Mouse (Mus musculus): Measurements from ENCODE around the gene Synpr. TPM values are rescaled to one million over a fixed set of nuclear protein-coding genes. Genes with fewer than 3 reads are reported as not detected.

The Synpr gene
- polyA plus RNA-seq, 1 experiment from 2014 or later = 1.2 TPM

- Histone ChIP-seq H3K36me3 (ENCODE audit: control insufficient read depth, insufficient read depth, low read length) (no peaks in the 10 kb centered on the region), H3K9ac (ENCODE audit: low read length) (no peak overlapping the region), H3K27me3 (ENCODE audit: control insufficient read depth, insufficient read depth, low read depth, low read length) (no peaks in the 10 kb centered on the region), H3K9me3 (ENCODE audit: control insufficient read depth, low read length) (no peaks in the 10 kb centered on the region), H3K27ac (ENCODE audit: low read length) (no peak overlapping the region), H3K4me3 (ENCODE audit: low read length) (no peak overlapping the region), H3K4me1 (replicated peaks; ENCODE audit: control insufficient read depth, insufficient read depth, low read length) (no peaks in the 10 kb centered on the region), H3K4me2 (ENCODE audit: low read depth, low read length) (no peak overlapping the region)
- ATAC-seq (ENCODE audit: low read depth) = no peak
- WGBS = 10% methylated on average over 1 of the region's 1 CpGs
Observed at GRCm38 (mm10) chr14:13459333-13459732, 174.8 kb downstream of the Synpr start.

- no peaks in the 10 kb centered on the region for H3K4me1 ChIP-seq (replicated peaks; ENCODE audit: control insufficient read depth, insufficient read depth, low read length)
- no peak overlapping the region for H3K9ac ChIP-seq (ENCODE audit: low read length)
- no peak for ATAC-seq (ENCODE audit: low read depth)
- H3K36me3 ChIP-seq (ENCODE audit: control insufficient read depth, insufficient read depth, low read length) = no peaks in the 10 kb centered on the region
- 64% methylated on average over 2 of the region's 2 CpGs for WGBS
- H3K4me3 ChIP-seq (ENCODE audit: low read length) = no peak overlapping the region
- no peak overlapping the region for H3K4me2 ChIP-seq (ENCODE audit: low read depth, low read length)
- no peak overlapping the region for H3K27ac ChIP-seq (ENCODE audit: low read length)
- H3K9me3 ChIP-seq (ENCODE audit: control insufficient read depth, low read length) = no peaks in the 10 kb centered on the region
- H3K27me3 ChIP-seq (ENCODE audit: control insufficient read depth, insufficient read depth, low read depth, low read length) = no peaks in the 10 kb centered on the region
Observed at GRCm38 (mm10) chr14:13469211-13469610, 184.6 kb downstream of the Synpr start.

GRCm38 (mm10) chr14:13477821-13478220 lies 193.2 kb downstream of the Synpr start:
- Histone ChIP-seq H3K4me3 (ENCODE audit: low read length) (no peak overlapping the region), H3K4me1 (replicated peaks; ENCODE audit: control insufficient read depth, insufficient read depth, low read length) (no peaks in the 10 kb centered on the region), H3K9ac (ENCODE audit: low read length) (no peak overlapping the region), H3K27me3 (ENCODE audit: control insufficient read depth, insufficient read depth, low read depth, low read length) (no peaks in the 10 kb centered on the region), H3K36me3 (ENCODE audit: control insufficient read depth, insufficient read depth, low read length) (no peaks in the 10 kb centered on the region), H3K27ac (ENCODE audit: low read length) (no peak overlapping the region), H3K9me3 (ENCODE audit: control insufficient read depth, low read length) (no peaks in the 10 kb centered on the region), H3K4me2 (ENCODE audit: low read depth, low read length) (no peak overlapping the region)
- ATAC-seq (ENCODE audit: low read depth) = no peak
- WGBS = 61% methylated on average over 1 of the region's 1 CpGs

GRCm38 (mm10) chr14:13505355-13505754 lies 220.8 kb downstream of the Synpr start:
- Histone ChIP-seq H3K9me3 (ENCODE audit: control insufficient read depth, low read length) (no peaks in the 10 kb centered on the region), H3K9ac (ENCODE audit: low read length) (no peak overlapping the region), H3K4me2 (ENCODE audit: low read depth, low read length) (no peak overlapping the region), H3K4me1 (replicated peaks; ENCODE audit: control insufficient read depth, insufficient read depth, low read length) (no peaks in the 10 kb centered on the region), H3K4me3 (ENCODE audit: low read length) (no peak overlapping the region), H3K36me3 (ENCODE audit: control insufficient read depth, insufficient read depth, low read length) (no peaks in the 10 kb centered on the region), H3K27ac (ENCODE audit: low read length) (no peak overlapping the region), H3K27me3 (ENCODE audit: control insufficient read depth, insufficient read depth, low read depth, low read length) (no peaks in the 10 kb centered on the region)
- ATAC-seq (ENCODE audit: low read depth) = no peak
- 43% methylated on average over 5 of the region's 5 CpGs for WGBS

GRCm38 (mm10) chr14:13518608-13519139 lies 234.1 kb downstream of the Synpr start:
- Histone ChIP-seq H3K27ac (ENCODE audit: low read length) (no peak overlapping the region), H3K4me2 (ENCODE audit: low read depth, low read length) (no peak overlapping the region), H3K4me1 (replicated peaks; ENCODE audit: control insufficient read depth, insufficient read depth, low read length) (no peaks in the 10 kb centered on the region), H3K9ac (ENCODE audit: low read length) (no peak overlapping the region), H3K36me3 (ENCODE audit: control insufficient read depth, insufficient read depth, low read length) (no peaks in the 10 kb centered on the region), H3K27me3 (ENCODE audit: control insufficient read depth, insufficient read depth, low read depth, low read length) (no peaks in the 10 kb centered on the region), H3K4me3 (ENCODE audit: low read length) (no peak overlapping the region), H3K9me3 (ENCODE audit: control insufficient read depth, low read length) (no peaks in the 10 kb centered on the region)
- 82% methylated on average over 5 of the region's 5 CpGs for WGBS
- no peak for ATAC-seq (ENCODE audit: low read depth)

- Histone ChIP-seq H3K9me3 (ENCODE audit: control insufficient read depth, low read length) (no peaks in the 10 kb centered on the region), H3K4me2 (ENCODE audit: low read depth, low read length) (no peak overlapping the region), H3K9ac (ENCODE audit: low read length) (no peak overlapping the region), H3K4me1 (replicated peaks; ENCODE audit: control insufficient read depth, insufficient read depth, low read length) (no peaks in the 10 kb centered on the region), H3K27ac (ENCODE audit: low read length) (no peak overlapping the region), H3K36me3 (ENCODE audit: control insufficient read depth, insufficient read depth, low read length) (no peaks in the 10 kb centered on the region), H3K27me3 (ENCODE audit: control insufficient read depth, insufficient read depth, low read depth, low read length) (no peaks in the 10 kb centered on the region), H3K4me3 (ENCODE audit: low read length) (no peak overlapping the region)
- ATAC-seq (ENCODE audit: low read depth) = no peak
- WGBS = 68% methylated on average over 7 of the region's 7 CpGs
Observed at GRCm38 (mm10) chr14:13519239-13520011, 234.8 kb downstream of the Synpr start.

GRCm38 (mm10) chr14:13547746-13548145 lies 263.2 kb downstream of the Synpr start:
- Histone ChIP-seq H3K4me3 (ENCODE audit: low read length) (no peak overlapping the region), H3K9ac (ENCODE audit: low read length) (no peak overlapping the region), H3K27ac (ENCODE audit: low read length) (no peak overlapping the region), H3K27me3 (ENCODE audit: control insufficient read depth, insufficient read depth, low read depth, low read length) (no peaks in the 10 kb centered on the region), H3K4me2 (ENCODE audit: low read depth, low read length) (no peak overlapping the region), H3K36me3 (ENCODE audit: control insufficient read depth, insufficient read depth, low read length) (no peaks in the 10 kb centered on the region), H3K9me3 (ENCODE audit: control insufficient read depth, low read length) (no peaks in the 10 kb centered on the region), H3K4me1 (replicated peaks; ENCODE audit: control insufficient read depth, insufficient read depth, low read length) (no peaks in the 10 kb centered on the region)
- WGBS = 37% methylated on average over 2 of the region's 2 CpGs
- ATAC-seq (ENCODE audit: low read depth) = no peak

- Histone ChIP-seq H3K9ac (ENCODE audit: low read length) (no peak overlapping the region), H3K27ac (ENCODE audit: low read length) (no peak overlapping the region), H3K4me1 (replicated peaks; ENCODE audit: control insufficient read depth, insufficient read depth, low read length) (no peaks in the 10 kb centered on the region), H3K4me3 (ENCODE audit: low read length) (no peak overlapping the region), H3K36me3 (ENCODE audit: control insufficient read depth, insufficient read depth, low read length) (no peaks in the 10 kb centered on the region), H3K4me2 (ENCODE audit: low read depth, low read length) (no peak overlapping the region), H3K27me3 (ENCODE audit: control insufficient read depth, insufficient read depth, low read depth, low read length) (no peaks in the 10 kb centered on the region), H3K9me3 (ENCODE audit: control insufficient read depth, low read length) (no peaks in the 10 kb centered on the region)
- ATAC-seq (ENCODE audit: low read depth) = no peak
- WGBS = 74% methylated on average over 4 of the region's 4 CpGs
Observed at GRCm38 (mm10) chr14:13551209-13551608, 266.6 kb downstream of the Synpr start.

GRCm38 (mm10) chr14:13553616-13554370 lies 269.2 kb downstream of the Synpr start:
- H3K9ac ChIP-seq (ENCODE audit: low read length) = no peak overlapping the region
- no peak overlapping the region for H3K4me3 ChIP-seq (ENCODE audit: low read length)
- no peak for ATAC-seq (ENCODE audit: low read depth)
- H3K27me3 ChIP-seq (ENCODE audit: control insufficient read depth, insufficient read depth, low read depth, low read length) = no peaks in the 10 kb centered on the region
- no peaks in the 10 kb centered on the region for H3K4me1 ChIP-seq (replicated peaks; ENCODE audit: control insufficient read depth, insufficient read depth, low read length)
- H3K4me2 ChIP-seq (ENCODE audit: low read depth, low read length) = no peak overlapping the region
- H3K36me3 ChIP-seq (ENCODE audit: control insufficient read depth, insufficient read depth, low read length) = no peaks in the 10 kb centered on the region
- 65% methylated on average over 1 of the region's 1 CpGs for WGBS
- H3K9me3 ChIP-seq (ENCODE audit: control insufficient read depth, low read length) = no peaks in the 10 kb centered on the region
- H3K27ac ChIP-seq (ENCODE audit: low read length) = no peak overlapping the region
